Mouse (Mus musculus) A20 (cell line): Measurements from ENCODE around the gene Gm48552.

Source experiments
- DNase-seq: peaks from one replicate; pipeline ENCODE4 v3.0.0-alpha.2; 2011; ENCODE audit warnings: low read depth, low spot score

The Gm48552 gene

DNA sequence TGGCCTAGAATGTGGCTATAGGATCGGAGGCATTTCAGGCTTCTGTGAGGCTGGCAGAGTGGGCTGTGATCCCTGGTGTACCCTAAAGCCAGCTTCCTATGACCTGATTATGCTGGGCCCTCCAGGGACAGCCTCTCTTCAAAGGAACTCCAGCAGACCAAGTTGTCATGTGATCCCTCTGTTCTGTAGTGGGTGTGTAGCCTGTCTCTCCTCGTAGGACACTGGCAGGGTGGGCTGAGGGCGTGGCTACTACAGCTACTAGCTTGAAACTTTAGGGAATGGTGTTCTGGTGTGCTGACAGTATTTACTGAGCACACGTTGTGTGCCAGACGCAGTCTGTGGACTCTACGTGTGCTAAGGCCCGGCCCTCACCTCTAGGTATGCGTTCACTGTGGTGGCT is 28.1 kb upstream of the Gm48552 start:
- no peak for DNase-seq

GRCm38 (mm10) chr10:81362336-81362949 is 26.4 kb upstream of the Gm48552 start:
- no peak for DNase-seq

GRCm38 (mm10) chr10:81363436-81364346 is 25.1 kb upstream of the Gm48552 start:
- no peak for DNase-seq

DNA sequence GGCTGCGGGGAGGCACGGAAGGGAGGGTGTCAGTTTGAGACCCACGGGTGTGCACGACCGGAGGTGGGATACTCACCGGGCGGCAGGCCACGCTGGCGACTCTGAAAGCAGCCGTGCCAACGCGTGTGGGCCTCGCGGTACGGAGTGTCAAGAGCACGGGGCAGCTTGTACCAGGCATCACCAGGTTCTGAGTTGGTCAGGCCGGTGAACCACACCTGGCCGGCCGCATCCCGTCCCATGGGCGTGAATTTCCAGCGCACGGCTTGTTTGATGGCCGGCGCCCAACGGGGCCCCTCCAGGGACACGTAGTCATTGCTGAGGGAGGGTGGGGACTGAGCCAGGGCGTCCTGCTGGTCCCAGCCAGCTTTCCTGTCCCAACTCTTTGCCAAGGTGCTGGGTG is 24.1 kb upstream of the Gm48552 start:
- DNase-seq, result no peak

DNA sequence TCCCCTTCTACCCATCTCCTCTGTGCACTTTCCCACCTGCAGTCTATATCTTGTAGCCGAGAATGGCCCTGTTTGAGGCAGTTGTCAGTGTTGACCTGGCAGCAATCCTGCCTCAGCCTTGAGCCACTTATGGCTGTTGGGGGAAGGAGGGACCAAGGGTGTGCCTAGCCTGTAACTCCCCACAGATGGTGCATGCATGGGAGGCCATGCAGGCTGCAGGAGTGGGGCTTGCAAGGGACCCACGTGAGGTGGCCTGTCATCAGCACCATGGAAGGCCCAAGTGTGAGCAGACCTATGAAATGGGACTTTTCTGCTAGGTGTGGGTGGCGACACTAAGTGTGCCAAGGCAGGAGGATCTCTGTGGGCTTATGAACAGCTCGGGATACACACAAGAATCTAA is 23.7 kb upstream of the Gm48552 start:
- DNase-seq, result no peak

DNA sequence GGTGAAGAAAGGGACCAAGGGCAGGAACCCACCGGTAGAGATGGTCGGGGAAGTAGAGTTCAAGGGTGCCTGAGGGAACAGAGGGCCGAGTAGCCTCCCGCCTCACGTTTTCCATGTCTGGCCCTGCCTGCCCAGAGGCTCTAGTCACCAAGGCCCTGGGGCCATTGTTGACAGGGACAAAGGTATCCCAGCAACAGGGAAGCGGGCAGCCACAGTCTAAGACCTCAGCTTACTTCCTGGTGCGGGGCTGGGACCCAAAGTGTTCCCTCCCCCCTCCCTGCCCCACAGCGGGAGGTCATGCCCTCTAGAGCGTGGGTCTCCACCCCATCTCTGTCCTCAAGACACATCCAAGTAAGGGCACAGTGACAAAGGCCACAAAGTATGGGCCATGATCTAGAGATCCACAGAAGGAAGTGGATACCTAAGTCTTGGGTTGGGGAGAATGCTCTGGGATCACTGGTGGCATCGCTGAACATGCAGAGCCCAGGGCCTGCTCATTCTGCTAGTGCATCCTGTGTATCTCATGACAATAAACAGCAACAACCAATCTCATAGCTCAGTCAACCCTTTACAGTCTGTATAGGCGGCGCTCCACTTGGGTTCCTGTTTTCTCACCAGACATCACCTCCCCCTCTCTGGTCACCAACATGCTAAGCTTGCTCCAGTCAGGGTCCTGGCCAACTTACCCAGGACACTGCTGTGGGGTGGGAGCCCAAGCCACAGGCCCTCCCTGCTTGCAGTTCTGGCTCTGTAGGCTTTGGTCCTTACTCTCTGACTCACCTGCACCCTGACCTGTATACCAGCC is 22.9 kb upstream of the Gm48552 start, which contains the start of gene 4930404N11Rik:
TSS of gene 4930404N11Rik (minus strand) at position 145 of the 805 bp plus-strand sequence.
- DNase-seq, result peak; percentile 31

DNA sequence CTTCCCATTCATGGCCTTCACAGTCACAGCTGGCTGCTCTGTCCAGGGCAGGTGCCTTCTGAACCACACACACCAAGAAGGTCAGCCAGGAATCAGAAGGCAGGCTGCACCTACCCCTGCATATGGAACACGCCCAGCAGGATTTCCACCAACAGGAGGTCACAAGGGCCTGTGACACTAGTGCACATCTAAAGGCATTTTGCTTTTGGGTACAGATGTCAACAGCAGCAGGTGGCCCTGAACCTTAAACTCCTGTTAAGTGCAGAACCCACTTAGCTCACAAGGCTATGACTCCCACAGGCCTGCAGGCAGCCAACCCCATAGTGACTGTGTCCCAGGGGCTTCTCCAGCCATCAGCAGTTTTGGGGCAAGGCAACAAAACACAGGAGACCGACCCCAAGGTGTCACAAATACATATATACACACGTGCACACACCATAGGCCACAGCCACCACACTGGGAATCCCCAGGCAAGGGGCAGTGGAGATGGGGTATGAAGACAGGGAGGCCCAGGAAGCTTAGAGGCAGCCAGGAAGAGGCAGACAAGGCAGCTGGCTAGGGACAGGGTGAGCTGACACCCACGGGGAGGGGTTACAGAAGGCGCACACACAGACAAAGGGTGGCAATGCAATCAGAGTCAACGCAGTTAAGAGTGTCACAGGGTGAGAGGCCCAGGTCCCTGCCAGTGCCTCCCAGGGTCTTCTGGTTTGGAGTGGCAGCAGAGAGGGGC is 22.2 kb upstream of the Gm48552 start:
- no peak for DNase-seq

GRCm38 (mm10) chr10:81367207-81367495 is 21.7 kb upstream of the Gm48552 start:
- no peak for DNase-seq

GRCm38 (mm10) chr10:81375322-81375721 is 13.5 kb upstream of the Gm48552 start:
- no peak for DNase-seq

DNA sequence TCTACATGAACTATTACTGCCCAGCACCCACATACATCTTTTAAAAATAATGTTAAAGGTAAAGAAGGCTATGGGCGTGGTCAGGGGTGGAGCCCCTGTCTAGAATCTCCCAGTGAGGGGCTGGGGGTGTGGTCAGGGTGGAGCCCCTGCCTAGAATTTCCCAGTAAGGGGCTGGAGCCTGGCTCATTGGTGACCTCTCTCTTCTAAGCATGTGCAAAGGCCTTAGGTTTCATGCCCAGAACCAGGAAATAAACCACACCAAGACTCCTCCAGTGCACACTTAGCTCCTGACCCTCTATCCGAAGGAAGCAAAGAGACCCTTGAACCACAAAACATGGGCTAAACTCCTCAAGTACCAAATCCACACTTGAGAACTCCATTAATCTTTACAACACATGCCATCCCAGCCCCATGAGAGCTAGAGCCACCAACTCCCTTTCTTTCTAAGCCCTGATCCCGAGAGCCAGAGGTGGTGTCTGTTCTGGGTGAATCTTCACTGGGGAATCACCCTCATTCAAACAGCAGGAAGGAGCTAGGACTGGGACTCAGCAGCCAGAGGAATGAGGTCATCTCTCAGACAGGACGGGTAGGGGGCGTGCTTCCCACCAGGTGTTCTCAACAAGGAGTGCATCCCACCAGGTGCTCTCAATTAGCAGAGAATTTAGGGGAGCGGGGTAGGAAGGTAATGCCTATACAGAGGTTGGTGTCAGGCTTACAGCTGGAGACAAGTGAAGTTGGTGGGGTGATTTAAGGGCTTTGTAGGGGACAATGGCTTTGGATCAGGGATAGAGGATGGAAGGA is 12.0 kb upstream of the Gm48552 start:
- DNase-seq, result peak; percentile 60

- no peak for DNase-seq
Measured at GRCm38 (mm10) chr10:81377362-81377664, 11.5 kb upstream of the Gm48552 start.

DNA sequence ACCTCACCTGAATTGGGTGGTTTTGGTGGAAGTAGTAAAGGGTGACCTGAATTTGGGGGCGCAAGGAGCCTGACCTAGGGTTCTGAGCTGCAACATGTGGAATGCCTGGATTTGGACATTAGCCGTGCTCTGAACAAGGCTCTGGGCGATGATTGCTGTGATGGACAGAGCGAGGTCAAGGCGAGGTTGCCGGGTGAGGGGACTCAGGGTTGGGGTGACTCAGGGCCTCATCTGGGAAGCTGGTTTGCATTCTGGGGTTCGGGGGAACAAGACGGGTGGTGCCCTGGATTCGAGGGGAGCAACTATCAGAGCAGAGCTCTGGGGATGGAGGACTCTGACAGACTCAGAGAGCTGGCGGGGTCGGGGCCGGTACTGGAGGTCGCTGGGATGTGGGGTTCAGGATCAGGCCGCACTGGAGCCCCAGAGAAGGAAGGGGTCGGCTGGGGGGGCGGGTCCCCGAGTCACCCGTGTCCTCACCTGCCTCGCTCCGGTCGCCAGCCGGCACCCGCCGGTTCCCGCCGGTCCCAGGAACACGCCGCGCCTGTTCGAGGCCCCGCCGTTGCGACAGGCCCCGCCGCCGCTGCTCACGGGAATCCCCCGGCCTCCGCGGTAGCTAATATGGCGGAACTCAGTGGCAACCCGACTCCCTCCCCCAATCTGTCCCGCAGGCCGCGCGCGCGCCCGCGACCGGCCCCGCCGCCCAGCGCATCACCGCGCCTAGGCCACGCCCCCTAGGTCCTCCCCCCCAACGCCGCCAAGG is 10.8 kb upstream of the Gm48552 start, which contains the start of gene Fzr1:
TSS of gene Fzr1 (minus strand) at position 724 of the 760 bp plus-strand sequence.
- DNase-seq, result no peak

DNA sequence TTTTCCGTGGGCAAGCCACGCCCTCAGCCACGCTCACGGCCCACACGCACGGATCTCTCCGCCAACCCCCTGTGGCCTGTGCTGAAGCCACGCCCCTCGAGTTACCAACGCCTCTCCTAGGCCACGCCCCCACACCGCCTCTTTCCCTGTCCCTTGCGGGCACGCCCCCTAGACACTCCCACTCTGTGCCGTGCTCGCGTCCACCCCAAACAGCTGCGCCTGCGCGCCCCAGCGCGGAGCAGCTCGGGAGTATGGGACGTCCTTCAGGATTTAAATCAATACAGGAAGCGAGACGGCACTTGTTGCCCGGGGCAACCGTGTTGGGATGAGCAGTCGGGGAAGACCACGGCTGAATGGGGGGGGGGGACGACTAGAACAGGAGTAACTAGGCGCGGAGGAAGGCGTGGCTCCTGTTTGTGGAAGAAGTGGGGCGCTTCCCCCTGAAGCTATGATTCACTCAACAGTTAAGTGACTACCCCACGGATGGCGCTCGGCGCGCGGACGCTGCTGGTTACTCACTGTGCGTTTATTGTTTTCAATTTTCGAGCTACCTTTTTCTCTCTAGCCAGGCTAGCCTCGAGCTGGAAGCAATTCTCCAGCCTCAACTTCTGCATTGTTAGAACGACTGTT is 10.1 kb upstream of the Gm48552 start:
- peak; percentile 100 for DNase-seq

DNA sequence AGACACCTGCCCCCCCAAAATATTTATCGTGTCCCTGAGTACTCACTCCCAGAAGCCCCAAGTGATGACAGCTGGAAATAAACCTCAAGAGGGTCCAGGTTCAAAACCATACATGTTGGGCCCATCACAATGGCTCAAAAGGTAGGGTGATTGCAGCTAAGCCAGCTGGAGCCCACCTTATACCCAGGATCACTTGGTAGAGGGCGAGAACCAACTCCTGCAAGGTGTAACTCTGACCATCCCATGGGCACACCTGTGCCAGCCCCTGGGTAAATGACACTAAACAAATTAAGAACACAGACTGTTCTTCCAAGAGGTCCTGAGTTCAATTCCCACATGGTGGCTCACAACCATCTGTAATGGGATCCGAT is 9.6 kb upstream of the Gm48552 start:
- DNase-seq, result no peak

DNA sequence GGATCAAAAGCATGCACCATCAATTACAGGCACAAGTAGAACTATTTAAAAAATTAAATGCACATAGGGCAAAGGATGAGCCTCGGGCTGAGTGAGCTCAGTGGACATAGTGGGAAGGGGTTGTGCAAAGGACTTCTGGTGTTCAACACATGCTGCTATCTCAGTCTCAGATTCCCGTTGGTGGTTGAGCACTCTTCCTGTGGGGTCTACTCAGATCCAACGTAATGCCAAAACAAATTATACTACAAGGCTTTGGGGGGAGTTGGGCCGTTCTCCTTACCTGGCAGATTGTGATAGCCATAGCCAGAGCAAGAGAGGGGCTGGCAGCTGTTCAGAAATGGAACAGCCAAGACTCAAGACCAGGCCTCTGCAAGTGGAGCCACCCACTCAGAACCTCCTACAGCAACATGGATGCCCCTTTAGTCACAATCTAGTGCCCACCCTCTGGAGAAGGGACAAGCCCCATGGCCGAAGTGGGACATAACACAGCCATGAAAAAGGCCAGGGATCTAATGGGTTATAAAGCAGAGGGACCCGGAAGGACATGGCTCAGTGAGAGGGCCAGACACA is 8.9 kb upstream of the Gm48552 start:
- DNase-seq, result no peak

DNA sequence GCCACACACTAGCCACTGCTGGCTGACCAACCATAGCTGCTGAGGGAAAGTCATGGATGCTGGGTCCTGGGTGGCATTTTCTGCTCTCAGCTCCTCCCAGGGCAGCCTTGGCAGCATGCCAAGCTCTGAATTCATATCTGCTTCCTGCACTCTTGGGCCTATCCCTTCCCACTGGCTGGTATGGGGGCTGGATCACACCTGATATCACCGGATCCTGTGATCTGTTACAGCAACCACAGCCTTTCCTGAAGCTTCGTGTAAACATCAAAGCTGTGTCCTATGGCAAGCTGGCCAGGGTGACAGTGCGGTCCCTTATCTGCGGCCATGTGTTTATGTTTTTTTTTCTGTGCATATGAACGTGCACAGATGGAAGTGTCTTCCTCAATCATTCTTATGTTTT is 6.8 kb upstream of the Gm48552 start:
- no peak for DNase-seq

- DNase-seq, result peak; percentile 98
Measured at GRCm38 (mm10) chr10:81383802-81384604, 4.8 kb upstream of the Gm48552 start, which contains the start of the genes Dohh and Gm48551. Gene Dohh, plus strand, starts transcription at chr10:81384428. Gene Gm48551, plus strand, starts transcription at chr10:81384466.

- DNase-seq, result no peak
Measured at GRCm38 (mm10) chr10:81384605-81384982, 4.2 kb upstream of the Gm48552 start.
